Mouse (Mus musculus): ENCODE measurements at regions not wholly inside any gene's neighbourhood (a gene's known extent, or its start where the extent isn't known, plus 50 kb on each side); places are given as distances from the start of the nearest gene placed in this dataset.

- TF ChIP-seq POLR2A (IDR thresholded peaks at IDR 0.05; ENCODE audit: low read depth, low read length) (no peak), CTCF (IDR thresholded peaks at IDR 0.05; ENCODE audit: borderline replicate concordance, insufficient read depth, low read length) (no peak)
Observed at GRCm38 (mm10) chr5:106170405-106170804, 287.6 kb downstream of the Barhl2 start.

Measured in embryonic fibroblast, embryonic 13.5 days (primary cell).